Mouse (Mus musculus): ENCODE measurements around the gene Taf12.

DNA sequence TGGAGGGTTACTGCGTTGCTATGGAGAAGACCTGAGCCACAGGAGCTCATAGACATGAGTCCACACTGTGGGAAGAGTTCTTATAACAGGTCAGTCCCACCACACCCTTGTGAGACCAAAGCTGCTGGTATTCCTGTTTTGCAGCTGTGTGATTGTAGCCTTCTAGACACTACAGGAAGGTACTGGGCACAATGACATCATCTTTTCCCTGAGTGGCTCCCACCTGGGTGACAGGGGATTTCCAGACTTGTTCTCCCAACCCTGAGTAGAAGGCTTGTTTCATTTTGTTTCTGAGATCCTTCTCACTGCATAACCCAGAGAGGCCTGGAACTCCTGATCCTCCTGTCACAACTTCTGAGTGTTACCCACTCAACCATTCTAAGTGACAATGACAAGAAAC, 25.7 kb downstream of the Taf12 start:
- no peak for TF ChIP-seq CTCF (IDR thresholded peaks at IDR 0.05; ENCODE audit: low read depth)
- no peak for TF ChIP-seq EP300 (IDR thresholded peaks at IDR 0.05; ENCODE audit: low read depth)

Data from liver, postnatal 0 days (tissue).